Mouse (Mus musculus): ENCODE results near the gene Ptgir. TPM values are rescaled to one million over a fixed set of nuclear protein-coding genes. Genes with fewer than 3 reads are reported as not detected.

The Ptgir gene
- polyA plus RNA-seq, 1 experiment: 5.7 TPM

- Histone ChIP-seq H3ac (ENCODE audit: control insufficient read depth, insufficient read length, low read depth) (no peak overlapping the region), H3K79me2 (ENCODE audit: control insufficient read depth, insufficient read depth) (peaks cover 6% of the 10 kb centered on the region), H3K36me3 (ENCODE audit: control insufficient read depth, insufficient read depth) (peaks cover 29% of the 10 kb centered on the region), H3K27me3 (ENCODE audit: control insufficient read depth, insufficient read depth, insufficient read length) (no peaks in the 10 kb centered on the region), H3K79me3 (ENCODE audit: low read depth) (peaks cover 2% of the 10 kb centered on the region), H3K4me3 (ENCODE audit: insufficient read depth, poor library complexity, severe bottlenecking) (no peak overlapping the region)
- TF ChIP-seq MAX (IDR thresholded peaks at IDR 0.05) (no peak), CEBPB (IDR thresholded peaks at IDR 0.05; ENCODE audit: low read depth) (no peak), MYOD1 (IDR thresholded peaks at IDR 0.05; ENCODE audit: control insufficient read depth, insufficient read length, low read depth) (no peak), FOSL1 (IDR thresholded peaks at IDR 0.05; ENCODE audit: insufficient read depth, low read length, poor library complexity, severe bottlenecking) (no peak), MYOG (IDR thresholded peaks at IDR 0.05; ENCODE audit: control insufficient read depth, extremely low read depth, insufficient read length) (no peak), USF1 (IDR thresholded peaks at IDR 0.05; ENCODE audit: low read depth) (no peak), CTCF (IDR thresholded peaks at IDR 0.05; ENCODE audit: control insufficient read depth, insufficient read depth, insufficient read length) (no peak)
These were observed 8.4 kb downstream of the Ptgir start for GRCm38 (mm10) chr7:16914453-16915343.

GRCm38 (mm10) chr7:16915461-16916340 lies 9.4 kb downstream of the Ptgir start:
- Histone ChIP-seq H3K79me3 (ENCODE audit: low read depth) (peaks cover 8% of the 10 kb centered on the region), H3ac (ENCODE audit: control insufficient read depth, insufficient read length, low read depth) (no peak overlapping the region), H3K36me3 (ENCODE audit: control insufficient read depth, insufficient read depth) (peaks cover 30% of the 10 kb centered on the region), H3K79me2 (ENCODE audit: control insufficient read depth, insufficient read depth) (peaks cover 16% of the 10 kb centered on the region), H3K4me3 (ENCODE audit: insufficient read depth, poor library complexity, severe bottlenecking) (no peak overlapping the region), H3K27me3 (ENCODE audit: control insufficient read depth, insufficient read depth, insufficient read length) (no peaks in the 10 kb centered on the region)
- TF ChIP-seq FOSL1 (IDR thresholded peaks at IDR 0.05; ENCODE audit: insufficient read depth, low read length, poor library complexity, severe bottlenecking) (no peak), MAX (IDR thresholded peaks at IDR 0.05) (no peak), MYOD1 (IDR thresholded peaks at IDR 0.05; ENCODE audit: control insufficient read depth, insufficient read length, low read depth) (no peak), CTCF (IDR thresholded peaks at IDR 0.05; ENCODE audit: control insufficient read depth, insufficient read depth, insufficient read length) (no peak), MYOG (IDR thresholded peaks at IDR 0.05; ENCODE audit: control insufficient read depth, extremely low read depth, insufficient read length) (no peak), USF1 (IDR thresholded peaks at IDR 0.05; ENCODE audit: low read depth) (no peak), CEBPB (IDR thresholded peaks at IDR 0.05; ENCODE audit: low read depth) (no peak)

- peaks cover 32% of the 10 kb centered on the region for H3K36me3 ChIP-seq (ENCODE audit: control insufficient read depth, insufficient read depth)
- peaks cover 16% of the 10 kb centered on the region for H3K79me3 ChIP-seq (ENCODE audit: low read depth)
- H3K4me3 ChIP-seq (ENCODE audit: insufficient read depth, poor library complexity, severe bottlenecking): no peak overlapping the region
- peaks cover 25% of the 10 kb centered on the region for H3K79me2 ChIP-seq (ENCODE audit: control insufficient read depth, insufficient read depth)
- H3K27me3 ChIP-seq (ENCODE audit: control insufficient read depth, insufficient read depth, insufficient read length): no peaks in the 10 kb centered on the region
- TF ChIP-seq MAX (IDR thresholded peaks at IDR 0.05) (no peak), CEBPB (IDR thresholded peaks at IDR 0.05; ENCODE audit: low read depth) (no peak), FOSL1 (IDR thresholded peaks at IDR 0.05; ENCODE audit: insufficient read depth, low read length, poor library complexity, severe bottlenecking) (no peak), MYOG (IDR thresholded peaks at IDR 0.05; ENCODE audit: control insufficient read depth, extremely low read depth, insufficient read length) (no peak), USF1 (IDR thresholded peaks at IDR 0.05; ENCODE audit: low read depth) (no peak), MYOD1 (IDR thresholded peaks at IDR 0.05; ENCODE audit: control insufficient read depth, insufficient read length, low read depth) (no peak), CTCF (IDR thresholded peaks at IDR 0.05; ENCODE audit: control insufficient read depth, insufficient read depth, insufficient read length) (no peak)
- no peak overlapping the region for H3ac ChIP-seq (ENCODE audit: control insufficient read depth, insufficient read length, low read depth)
These were observed 10.3 kb downstream of the Ptgir start for GRCm38 (mm10) chr7:16916342-16917265.

- no peaks in the 10 kb centered on the region for H3K27me3 ChIP-seq (ENCODE audit: control insufficient read depth, insufficient read depth, insufficient read length)
- H3K4me3 ChIP-seq (ENCODE audit: insufficient read depth, poor library complexity, severe bottlenecking): no peak overlapping the region
- TF ChIP-seq CTCF (IDR thresholded peaks at IDR 0.05; ENCODE audit: control insufficient read depth, insufficient read depth, insufficient read length) (no peak), USF1 (IDR thresholded peaks at IDR 0.05; ENCODE audit: low read depth) (no peak), MAX (IDR thresholded peaks at IDR 0.05) (no peak), CEBPB (IDR thresholded peaks at IDR 0.05; ENCODE audit: low read depth) (no peak)
- H3ac ChIP-seq (ENCODE audit: control insufficient read depth, insufficient read length, low read depth): no peak overlapping the region
- H3K36me3 ChIP-seq (ENCODE audit: control insufficient read depth, insufficient read depth): peaks cover 32% of the 10 kb centered on the region
- H3K79me3 ChIP-seq (ENCODE audit: low read depth): peaks cover 23% of the 10 kb centered on the region
- peaks cover 33% of the 10 kb centered on the region for H3K79me2 ChIP-seq (ENCODE audit: control insufficient read depth, insufficient read depth)
These were observed 11.2 kb downstream of the Ptgir start for GRCm38 (mm10) chr7:16917447-16917846.

GRCm38 (mm10) chr7:16918014-16918413 lies 11.7 kb downstream of the Ptgir start:
- Histone ChIP-seq H3K36me3 (ENCODE audit: control insufficient read depth, insufficient read depth) (peaks cover 32% of the 10 kb centered on the region), H3K27me3 (ENCODE audit: control insufficient read depth, insufficient read depth, insufficient read length) (no peaks in the 10 kb centered on the region), H3K79me2 (ENCODE audit: control insufficient read depth, insufficient read depth) (peaks cover 39% of the 10 kb centered on the region), H3ac (ENCODE audit: control insufficient read depth, insufficient read length, low read depth) (no peak overlapping the region), H3K79me3 (ENCODE audit: low read depth) (peaks cover 28% of the 10 kb centered on the region), H3K4me3 (ENCODE audit: insufficient read depth, poor library complexity, severe bottlenecking) (no peak overlapping the region)
- TF ChIP-seq CEBPB (IDR thresholded peaks at IDR 0.05; ENCODE audit: low read depth): no peak
- TF ChIP-seq FOSL1 (IDR thresholded peaks at IDR 0.05; ENCODE audit: insufficient read depth, low read length, poor library complexity, severe bottlenecking): no peak
- no peak for TF ChIP-seq CTCF (IDR thresholded peaks at IDR 0.05; ENCODE audit: control insufficient read depth, insufficient read depth, insufficient read length)
- TF ChIP-seq USF1 (IDR thresholded peaks at IDR 0.05; ENCODE audit: low read depth): no peak
- no peak for TF ChIP-seq MYOG (IDR thresholded peaks at IDR 0.05; ENCODE audit: control insufficient read depth, extremely low read depth, insufficient read length)
- no peak for TF ChIP-seq MYOD1 (IDR thresholded peaks at IDR 0.05; ENCODE audit: control insufficient read depth, insufficient read length, low read depth)
- no peak for TF ChIP-seq MAX (IDR thresholded peaks at IDR 0.05)

Measured in C2C12 (cell line).